ENCODE assay signal across 33 mouse cellular contexts in the genomic region with DNA sequence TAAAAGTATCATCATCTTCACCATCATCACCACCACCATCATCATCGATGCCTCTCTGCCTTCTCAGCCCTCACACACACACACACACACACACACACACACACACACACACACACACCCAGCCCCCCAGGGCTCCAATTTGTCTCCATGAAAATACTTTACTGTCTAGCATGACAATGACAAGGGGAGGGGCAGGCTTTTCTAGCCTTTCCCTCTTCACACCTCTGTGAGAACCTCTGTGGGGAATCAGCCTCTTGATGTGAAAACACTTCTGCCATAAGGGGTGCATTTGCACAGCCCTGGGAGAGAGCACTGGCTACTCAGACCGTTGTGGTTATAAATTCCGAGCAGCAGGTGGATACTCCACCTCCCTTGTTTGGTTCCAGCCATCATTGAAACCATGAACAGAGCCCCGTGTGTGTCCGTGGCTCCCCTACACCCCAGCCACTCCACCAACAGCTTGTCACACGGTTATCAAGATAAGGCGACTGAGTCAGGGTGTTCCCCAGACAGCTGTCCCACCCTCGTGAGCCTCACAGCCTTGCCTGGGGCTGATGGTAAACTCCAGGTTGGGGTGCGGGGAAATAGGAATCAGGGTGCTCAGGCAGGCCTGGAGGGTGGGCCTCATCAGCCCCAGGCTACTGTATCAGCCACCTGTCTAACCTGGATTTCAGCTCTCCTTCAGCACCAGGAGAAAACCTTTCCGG. TPM values are rescaled to one million over a fixed set of nuclear protein-coding genes. Genes with fewer than 3 reads are reported as not detected.
A peak's percentile ranks its signal among the peaks of the same experiment; 100 is the strongest.
DNase-seq lines count a peak whose midpoint lies in the region; ATAC-seq and TF ChIP-seq lines count a peak whose summit lies in the region.
"Had no signal": no experiment of that assay in that cellular context is flagged by ENCODE, and none has a peak within 500 bp of the region (broad histone marks: within the 10 kb centered on the region; RNA-seq: fewer than 3 reads in every experiment).

No protein-coding gene starts in this region.

- 45% methylated on average over 10 of the region's 10 CpGs for WGBS in liver, embryonic 11.5 days
- WGBS in liver, embryonic 12.5 days (ENCODE audit: insufficient replicate concordance) = 31% methylated on average over 10 of the region's 10 CpGs

- no peak for TF ChIP-seq CTCF in G1E (IDR thresholded peaks at IDR 0.05; ENCODE audit: low read depth, low read length)

- 0 out of 2 replicates have a peak, but pooled peaks have one; percentile 26 for ATAC-seq in liver, embryonic 11.5 days (replicated peaks; ENCODE audit: low FRiP score)
- ATAC-seq in liver, embryonic 12.5 days = no peak
- ATAC-seq in G1E (ENCODE audit: extremely low read depth, insufficient number of reproducible peaks, low FRiP score, poor library complexity, severe bottlenecking) = peak; percentile 84
- peak; percentile 43 for ATAC-seq in megakaryocyte progenitor cell, adult 5-6 weeks (replicated peaks; ENCODE audit: poor library complexity)
- ATAC-seq: activated CD4-positive, CD25-positive, alpha-beta regulatory T cell, adult 4 months; forebrain, embryonic 16.5 days; hindbrain, postnatal 0 days had no signal

- no peak overlapping the region for H3K4me2 ChIP-seq in liver, embryonic 11.5 days
- H3K4me2 ChIP-seq in liver, embryonic 12.5 days = no peak overlapping the region
- H3K4me2 ChIP-seq: embryonic facial prominence, embryonic 13.5 days; forebrain, embryonic 12.5 days; heart, embryonic 13.5 days; hindbrain, embryonic 14.5 days had no signal

- H3K27me3 ChIP-seq in liver, embryonic 11.5 days (replicated peaks; ENCODE audit: control insufficient read depth, insufficient read depth, low read length) = peaks cover 45% of the 10 kb centered on the region
- peaks cover 74% of the 10 kb centered on the region for H3K27me3 ChIP-seq in liver, embryonic 12.5 days (replicated peaks)
- peaks cover 18% of the 10 kb centered on the region for H3K27me3 ChIP-seq in G1E (ENCODE audit: insufficient read depth, low read length)

- no peak overlapping the region for H3K9ac ChIP-seq in liver, embryonic 11.5 days (ENCODE audit: low read depth, low read length)
- H3K9ac ChIP-seq in liver, embryonic 12.5 days = no peak overlapping the region
- H3K9ac ChIP-seq: embryonic facial prominence, embryonic 13.5 days; forebrain, embryonic 12.5 days; heart, embryonic 13.5 days; hindbrain, embryonic 14.5 days had no signal

- peaks cover 16% of the 10 kb centered on the region for H3K4me1 ChIP-seq in liver, embryonic 11.5 days (replicated peaks; ENCODE audit: control insufficient read depth, insufficient read depth, low read length)
- peaks cover 22% of the 10 kb centered on the region for H3K4me1 ChIP-seq in liver, embryonic 12.5 days
- peaks cover 42% of the 10 kb centered on the region for H3K4me1 ChIP-seq in G1E (ENCODE audit: insufficient read depth, low read depth, low read length)

- no peak overlapping the region for H3K4me3 ChIP-seq in liver, embryonic 11.5 days (ENCODE audit: low read depth, low read length)
- H3K4me3 ChIP-seq in liver, embryonic 12.5 days = no peak overlapping the region
- no peak overlapping the region; the same call in 1 of the 2 replicates for H3K4me3 ChIP-seq in G1E (ENCODE audit: low read depth, low read length)
- H3K4me3 ChIP-seq: embryonic facial prominence, embryonic 10.5 days; embryonic facial prominence, embryonic 13.5 days; erythroblast, embryonic 14.5 days; forebrain, embryonic 12.5 days; heart, adult 2 months; heart, embryonic 10.5 days; heart, embryonic 13.5 days had no signal

- H3K27ac ChIP-seq in liver, embryonic 11.5 days (ENCODE audit: low read depth, low read length) = no peak overlapping the region
- H3K27ac ChIP-seq in liver, embryonic 12.5 days = no peak overlapping the region
- H3K27ac ChIP-seq: embryonic facial prominence, embryonic 10.5 days; embryonic facial prominence, embryonic 13.5 days; forebrain, embryonic 12.5 days; heart, adult 2 months; heart, embryonic 10.5 days; heart, embryonic 13.5 days; hindbrain, embryonic 14.5 days; hindbrain, postnatal 0 days had no signal

- H3K9me3 ChIP-seq in liver, embryonic 11.5 days (ENCODE audit: control insufficient read depth, low read length) = no peaks in the 10 kb centered on the region
- no peaks in the 10 kb centered on the region for H3K9me3 ChIP-seq in liver, embryonic 12.5 days (replicated peaks)
- peaks cover 6% of the 10 kb centered on the region; the same call in 1 of the 2 replicates for H3K9me3 ChIP-seq in G1E (replicated peaks)
- H3K9me3 ChIP-seq: embryonic facial prominence, embryonic 10.5 days; embryonic facial prominence, embryonic 13.5 days; forebrain, embryonic 12.5 days; heart, embryonic 10.5 days; heart, embryonic 13.5 days had no signal

- H3K36me3 ChIP-seq in liver, embryonic 11.5 days (ENCODE audit: control insufficient read depth, insufficient read depth, low read length) = no peaks in the 10 kb centered on the region
- H3K36me3 ChIP-seq in liver, embryonic 12.5 days = no peaks in the 10 kb centered on the region
- H3K36me3 ChIP-seq in G1E (replicated peaks) = no peaks in the 10 kb centered on the region
- H3K36me3 ChIP-seq: embryonic facial prominence, embryonic 10.5 days; embryonic facial prominence, embryonic 13.5 days; forebrain, embryonic 12.5 days; heart, embryonic 10.5 days; heart, embryonic 13.5 days had no signal

- DNase-seq in liver, embryonic 11.5 days (ENCODE audit: low spot score) = no peak
- no peak for DNase-seq in G1E (ENCODE audit: low spot score)
- DNase-seq in right cerebral cortex, postnatal 4 days = no peak
- DNase-seq in spleen, adult 18-20 months = no peak
- no peak for DNase-seq in ovary, postnatal 10 days (ENCODE audit: low spot score)
- DNase-seq: adrenal gland, adult 8-10 months; adrenal gland, postnatal 25 days; cerebellum, adult 11-12 months; cerebellum, adult 8-10 months; cerebellum, postnatal 10 days; cerebellum, postnatal 36 days; embryo, embryonic 11 days; gastrocnemius, postnatal 10 days; gastrocnemius, postnatal 36 days; heart, adult 2 months; heart, postnatal 14 days; heart, postnatal 4 days had no signal

RNA-seq across cellular contexts. Expression of a gene that starts 1.9 kb away (rescaled TPM):
- polyA plus RNA-seq in liver, embryonic 11.5 days (2014; fragmentation: Nextera tagmentation; extraction: Ambion mirVana) = 0.71 and 0.75 TPM in 2 replicates
- 0.20 and 0.48 TPM in 2 replicates for polyA plus RNA-seq in liver, embryonic 12.5 days (2016; fragmentation: Nextera tagmentation; extraction: Ambion mirVana)
- total RNA-seq in G1E (2014; fragmentation: Nextera tagmentation) (not detected in 2 replicates), G1E (2017) (0.17 and 0.44 TPM in 2 replicates)
- polyA plus RNA-seq in G1E (2012) = not detected in 2 replicates
- total RNA-seq in megakaryocyte progenitor cell, adult 5-6 weeks (2015) = not detected in 2 replicates
- total RNA-seq in megakaryocyte progenitor cell, adult 5-6 weeks (2017) = 0.47 TPM in 1 of 2 replicates, not detected in the other
- total RNA-seq: granulocyte monocyte progenitor cell, adult 5-6 weeks had no signal

RNA-seq across cellular contexts. Expression of a gene that starts 16.9 kb away (rescaled TPM):
- polyA plus RNA-seq in liver, embryonic 11.5 days (2014; fragmentation: Nextera tagmentation; extraction: Ambion mirVana) = 1,138 and 1,235 TPM in 2 replicates
- 898 and 941 TPM in 2 replicates for polyA plus RNA-seq in liver, embryonic 12.5 days (2016; fragmentation: Nextera tagmentation; extraction: Ambion mirVana)
- total RNA-seq in G1E (2014; fragmentation: Nextera tagmentation) (2,280 and 2,438 TPM in 2 replicates), G1E (2017) (3,635 and 3,726 TPM in 2 replicates)
- 2,816 and 3,596 TPM in 2 replicates for polyA plus RNA-seq in G1E (2012)
- 2,101 and 2,175 TPM in 2 replicates for total RNA-seq in megakaryocyte progenitor cell, adult 5-6 weeks (2015)
- 2,717 and 3,085 TPM in 2 replicates for total RNA-seq in megakaryocyte progenitor cell, adult 5-6 weeks (2017)

RNA-seq across cellular contexts. Expression of a gene that starts 18.4 kb away (rescaled TPM):
- polyA plus RNA-seq in liver, embryonic 11.5 days (2014; fragmentation: Nextera tagmentation; extraction: Ambion mirVana) = not detected in 2 replicates
- not detected in 2 replicates for polyA plus RNA-seq in liver, embryonic 12.5 days (2016; fragmentation: Nextera tagmentation; extraction: Ambion mirVana)
- total RNA-seq in G1E (2014; fragmentation: Nextera tagmentation) = not detected in 2 replicates
- not detected in 2 replicates for total RNA-seq in G1E (2017)
- polyA plus RNA-seq in G1E (2012) = not detected in 2 replicates
- total RNA-seq in megakaryocyte progenitor cell, adult 5-6 weeks (2015) = not detected in 2 replicates
- total RNA-seq in megakaryocyte progenitor cell, adult 5-6 weeks (2017) = not detected in 2 replicates
- total RNA-seq: adrenal gland, adult 8-10 months; adrenal gland, postnatal 25 days; gastrocnemius, postnatal 10 days; gastrocnemius, postnatal 36 days; granulocyte monocyte progenitor cell, adult 5-6 weeks; heart, adult 2 months; heart, postnatal 14 days; heart, postnatal 4 days; hindbrain, postnatal 0 days had no signal
- polyA plus RNA-seq: activated CD4-positive, CD25-positive, alpha-beta regulatory T cell, adult 4 months; brain, embryonic 14.5 days; embryonic facial prominence, embryonic 10.5 days; embryonic facial prominence, embryonic 13.5 days; erythroblast, embryonic 14.5 days; forebrain, embryonic 12.5 days; forebrain, embryonic 16.5 days; heart, adult 2 months; heart, embryonic 10.5 days; heart, embryonic 13.5 days; heart, embryonic 16.5 days; hindbrain, embryonic 11.5 days; hindbrain, embryonic 14.5 days; hindbrain, postnatal 0 days had no signal

RNA-seq across cellular contexts. Expression of a gene that starts 30.1 kb away (rescaled TPM):
- polyA plus RNA-seq in liver, embryonic 11.5 days (2014; fragmentation: Nextera tagmentation; extraction: Ambion mirVana) = 19.6 and 26.1 TPM in 2 replicates
- polyA plus RNA-seq in liver, embryonic 12.5 days (2016; fragmentation: Nextera tagmentation; extraction: Ambion mirVana) = 51.2 and 53.9 TPM in 2 replicates
- total RNA-seq in G1E (2014; fragmentation: Nextera tagmentation) (79.8 and 82.6 TPM in 2 replicates), G1E (2017) (235 and 245 TPM in 2 replicates)
- 140 and 157 TPM in 2 replicates for polyA plus RNA-seq in G1E (2012)
- total RNA-seq in megakaryocyte progenitor cell, adult 5-6 weeks (2015) = 70.9 and 74.6 TPM in 2 replicates
- total RNA-seq in megakaryocyte progenitor cell, adult 5-6 weeks (2017) = 171 and 186 TPM in 2 replicates
